Mouse (Mus musculus) c-Kit-positive CD71-negative TER-119-negative erythroid progenitor cells, embryonic 14.5 days (primary cell): ENCODE data around the gene Aldoc.

ENCODE experiments used
- DNase-seq: peaks from one replicate; pipeline ENCODE4 v3.0.0-alpha.2; 2013; ENCODE audit warnings: low read depth

The Aldoc gene

GRCm38 (mm10) chr11:78332676-78333075, 9.9 kb downstream of the Aldoc start:
- DNase-seq, result no peak

GRCm38 (mm10) chr11:78333992-78334391, 11.2 kb downstream of the Aldoc start:
- DNase-seq, result no peak

- DNase-seq, result no peak
These were observed 14.3 kb downstream of the Aldoc start for GRCm38 (mm10) chr11:78337040-78337439.

GRCm38 (mm10) chr11:78341702-78342101, 18.9 kb downstream of the Aldoc start:
- DNase-seq, result no peak

- DNase-seq, result no peak
These were observed 20.9 kb downstream of the Aldoc start, which contains the start of gene Unc119 for GRCm38 (mm10) chr11:78343381-78344327. Gene Unc119, plus strand, starts transcription at chr11:78343482.

GRCm38 (mm10) chr11:78344328-78344889, 21.6 kb downstream of the Aldoc start:
- DNase-seq, result no peak

GRCm38 (mm10) chr11:78344890-78345715, 22.3 kb downstream of the Aldoc start:
- no peak for DNase-seq

GRCm38 (mm10) chr11:78345801-78346200, 23.0 kb downstream of the Aldoc start:
- DNase-seq, result no peak

GRCm38 (mm10) chr11:78346326-78347069, 23.7 kb downstream of the Aldoc start:
- DNase-seq, result no peak

GRCm38 (mm10) chr11:78347070-78347754, 24.4 kb downstream of the Aldoc start:
- DNase-seq, result no peak

GRCm38 (mm10) chr11:78347908-78348307, 25.1 kb downstream of the Aldoc start:
- DNase-seq, result no peak

GRCm38 (mm10) chr11:78348474-78348873, 25.7 kb downstream of the Aldoc start:
- no peak for DNase-seq

GRCm38 (mm10) chr11:78349441-78350358, 26.9 kb downstream of the Aldoc start:
- DNase-seq, result no peak

- no peak for DNase-seq
These were observed 30.3 kb downstream of the Aldoc start for GRCm38 (mm10) chr11:78353081-78353480.

GRCm38 (mm10) chr11:78354905-78355304, 32.1 kb downstream of the Aldoc start:
- DNase-seq, result no peak

GRCm38 (mm10) chr11:78355471-78356238, 32.9 kb downstream of the Aldoc start:
- peak; percentile 60 for DNase-seq

GRCm38 (mm10) chr11:78358330-78359007, 35.7 kb downstream of the Aldoc start:
- DNase-seq, result peak; percentile 58

GRCm38 (mm10) chr11:78360125-78360788, 37.5 kb downstream of the Aldoc start:
- DNase-seq, result peak; percentile 78
